Mouse (Mus musculus): Measurements from ENCODE around the gene Inpp5e. TPM values are rescaled to one million over a fixed set of nuclear protein-coding genes. Genes with fewer than 3 reads are reported as not detected.

Gene Inpp5e
- polyA plus RNA-seq, 1 experiment = 17.1 TPM

DNA sequence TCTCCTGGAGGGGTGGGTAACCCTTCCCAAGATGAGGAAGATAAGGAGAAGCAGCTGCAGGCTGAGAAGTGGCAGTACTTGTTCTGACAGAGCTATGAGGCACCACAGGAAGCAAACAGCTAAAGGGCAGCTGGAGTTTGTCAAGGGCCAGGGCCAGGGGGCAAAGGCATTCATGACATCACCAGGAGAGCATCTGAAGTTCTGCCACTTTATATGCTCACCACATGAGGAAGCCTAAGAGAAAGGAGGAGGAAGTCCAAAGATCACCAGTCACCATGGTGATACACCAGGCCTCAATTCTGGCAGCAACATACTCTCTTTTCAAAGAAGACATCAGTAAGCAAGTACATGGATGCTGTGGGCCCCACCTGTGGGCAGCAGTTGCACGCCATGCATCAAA lies 14.1 kb upstream of the Inpp5e start:
- no peak overlapping the region for H3K4me3 ChIP-seq (ENCODE audit: insufficient read depth, low read length)
- no peak for TF ChIP-seq POLR2A (IDR thresholded peaks at IDR 0.05; ENCODE audit: low read depth, low read length)
- no peak for TF ChIP-seq CTCF (IDR thresholded peaks at IDR 0.05; ENCODE audit: borderline replicate concordance, insufficient read depth, low read length)

DNA sequence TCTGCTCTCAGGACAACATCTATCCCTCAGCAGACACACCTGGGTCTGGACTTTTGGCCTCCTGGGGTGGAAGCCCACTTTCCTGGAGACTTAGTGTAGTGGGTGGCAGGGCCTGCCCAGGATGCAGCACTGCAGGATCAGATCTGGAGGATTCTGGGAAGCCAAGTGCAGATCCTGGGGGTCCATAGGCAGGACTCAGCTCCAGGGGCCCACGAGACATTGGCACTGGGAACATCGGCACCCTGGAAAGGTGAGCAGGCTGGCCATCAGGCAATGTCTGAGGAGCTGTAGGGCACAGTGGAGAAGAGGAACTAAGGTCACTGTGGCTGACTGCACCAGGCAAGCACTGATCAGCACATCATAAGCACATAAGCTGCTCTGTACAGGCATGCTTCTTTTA lies 13.0 kb upstream of the Inpp5e start:
- TF ChIP-seq POLR2A (IDR thresholded peaks at IDR 0.05; ENCODE audit: low read depth, low read length) (no peak), CTCF (IDR thresholded peaks at IDR 0.05; ENCODE audit: borderline replicate concordance, insufficient read depth, low read length) (no peak)
- no peak overlapping the region for H3K4me3 ChIP-seq (ENCODE audit: insufficient read depth, low read length)
- no peaks in the 10 kb centered on the region for H3K4me1 ChIP-seq (ENCODE audit: control insufficient read depth, insufficient read depth, low read length)
- H3K27ac ChIP-seq (ENCODE audit: insufficient read depth, low read length) = no peak overlapping the region

More for the DNA sequence above, 14.1 kb upstream of the Inpp5e start:
- H3K4me1 ChIP-seq (ENCODE audit: control insufficient read depth, insufficient read depth, low read length) = no peaks in the 10 kb centered on the region
- H3K27ac ChIP-seq (ENCODE audit: insufficient read depth, low read length) = no peak overlapping the region

DNA sequence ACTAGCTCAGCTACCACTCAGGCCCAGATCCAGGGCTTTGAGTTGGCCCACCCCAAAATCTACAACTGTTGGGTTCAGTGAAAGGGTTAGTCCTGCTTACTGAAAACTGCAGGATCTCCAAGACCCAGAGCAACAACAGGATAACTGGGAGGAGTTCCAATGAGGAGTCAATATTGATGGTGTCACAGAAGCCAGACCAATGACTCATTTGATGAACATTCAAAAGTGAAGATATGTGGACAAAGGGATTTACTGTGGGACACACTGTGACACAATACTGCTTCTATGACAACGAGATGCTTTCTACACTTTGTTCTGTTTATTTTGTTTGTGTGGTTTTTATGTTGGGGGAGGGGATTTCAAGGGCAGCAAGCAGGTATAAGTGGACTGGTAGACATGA lies 9.1 kb upstream of the Inpp5e start:
- Histone ChIP-seq H3K27ac (ENCODE audit: insufficient read depth, low read length) (no peak overlapping the region), H3K4me1 (ENCODE audit: control insufficient read depth, insufficient read depth, low read length) (no peaks in the 10 kb centered on the region), H3K4me3 (ENCODE audit: insufficient read depth, low read length) (no peak overlapping the region)
- TF ChIP-seq POLR2A (IDR thresholded peaks at IDR 0.05; ENCODE audit: low read depth, low read length) = no peak
- no peak for TF ChIP-seq CTCF (IDR thresholded peaks at IDR 0.05; ENCODE audit: borderline replicate concordance, insufficient read depth, low read length)

DNA sequence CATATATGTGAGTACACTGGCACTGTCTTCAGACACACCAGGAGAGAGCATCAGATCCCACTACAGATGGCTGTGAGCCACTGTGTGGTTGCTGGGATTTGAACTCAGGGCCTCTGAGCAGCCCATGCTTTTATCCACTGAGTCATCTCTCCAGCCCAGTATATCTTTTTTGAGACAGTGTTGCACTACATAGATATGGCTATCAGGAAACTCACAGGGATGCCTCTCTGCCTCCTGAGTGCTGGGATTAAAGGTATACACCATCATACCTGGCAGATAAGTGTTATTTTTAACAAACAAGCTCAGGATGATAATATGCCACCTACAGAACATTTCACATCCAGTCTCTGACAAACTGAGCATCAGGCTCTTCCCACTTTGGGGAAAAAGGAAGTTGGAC lies 8.1 kb upstream of the Inpp5e start:
- TF ChIP-seq POLR2A (IDR thresholded peaks at IDR 0.05; ENCODE audit: low read depth, low read length) = no peak
- no peak for TF ChIP-seq CTCF (IDR thresholded peaks at IDR 0.05; ENCODE audit: borderline replicate concordance, insufficient read depth, low read length)
- H3K4me3 ChIP-seq (ENCODE audit: insufficient read depth, low read length) = no peak overlapping the region
- H3K4me1 ChIP-seq (ENCODE audit: control insufficient read depth, insufficient read depth, low read length) = no peaks in the 10 kb centered on the region
- H3K27ac ChIP-seq (ENCODE audit: insufficient read depth, low read length) = no peak overlapping the region

DNA sequence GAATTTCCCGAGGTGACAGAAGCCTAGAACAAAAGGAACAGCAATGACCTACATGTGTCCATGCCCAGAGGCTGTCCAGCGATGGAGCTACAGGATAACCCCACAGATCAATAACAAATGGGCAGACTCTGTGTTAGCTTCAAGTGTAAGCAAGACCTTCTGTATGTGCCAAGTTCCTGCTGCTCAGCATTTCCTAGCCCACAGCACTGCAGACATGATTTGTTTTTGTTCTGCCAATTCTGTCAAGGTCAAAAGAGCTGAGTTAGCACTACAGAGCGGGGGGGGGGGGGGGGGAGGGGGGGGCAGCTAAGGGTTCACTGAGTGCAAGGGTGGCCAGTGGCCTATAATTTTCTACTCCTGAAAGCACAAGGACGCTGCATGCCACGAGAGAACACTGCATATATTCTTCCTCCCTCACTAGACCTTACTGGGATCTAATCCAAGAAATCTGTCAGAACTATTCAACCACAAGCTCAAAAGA lies 2.0 kb upstream of the Inpp5e start:
- peaks cover 17% of the 10 kb centered on the region for H3K4me1 ChIP-seq (ENCODE audit: control insufficient read depth, insufficient read depth, low read length)
- peak overlapping the region; percentile 53; the same call in 1 of the 2 replicates for H3K27ac ChIP-seq (ENCODE audit: insufficient read depth, low read length)
- no peak for TF ChIP-seq CTCF (IDR thresholded peaks at IDR 0.05; ENCODE audit: borderline replicate concordance, insufficient read depth, low read length)
- no peak for TF ChIP-seq POLR2A (IDR thresholded peaks at IDR 0.05; ENCODE audit: low read depth, low read length)
- no peak overlapping the region for H3K4me3 ChIP-seq (ENCODE audit: insufficient read depth, low read length)

DNA sequence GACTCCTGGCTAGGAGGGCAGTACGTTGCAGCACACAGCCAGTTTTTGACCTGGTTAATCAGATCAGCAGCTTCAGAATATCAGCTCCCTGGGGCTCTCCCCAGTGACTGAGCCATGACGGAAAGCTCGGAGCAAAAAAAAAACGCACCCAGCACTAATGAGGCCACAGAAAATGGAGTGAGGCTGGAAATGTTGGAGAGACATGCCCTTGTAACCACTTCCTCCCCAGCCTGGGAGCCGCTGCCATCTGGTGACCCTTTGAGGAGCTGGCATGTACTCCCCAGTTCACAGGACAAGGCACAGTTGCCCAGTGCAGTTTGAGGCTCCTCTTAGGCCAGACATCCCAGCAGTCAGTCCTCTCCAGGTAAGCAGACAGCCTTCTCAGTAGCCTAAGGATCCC lies 1.1 kb upstream of the Inpp5e start:
- Histone ChIP-seq H3K4me3 (ENCODE audit: insufficient read depth, low read length) (no peak overlapping the region), H3K27ac (ENCODE audit: insufficient read depth, low read length) (no peak overlapping the region), H3K4me1 (ENCODE audit: control insufficient read depth, insufficient read depth, low read length) (peaks cover 17% of the 10 kb centered on the region)
- no peak for TF ChIP-seq CTCF (IDR thresholded peaks at IDR 0.05; ENCODE audit: borderline replicate concordance, insufficient read depth, low read length)
- TF ChIP-seq POLR2A (IDR thresholded peaks at IDR 0.05; ENCODE audit: low read depth, low read length) = no peak

DNA sequence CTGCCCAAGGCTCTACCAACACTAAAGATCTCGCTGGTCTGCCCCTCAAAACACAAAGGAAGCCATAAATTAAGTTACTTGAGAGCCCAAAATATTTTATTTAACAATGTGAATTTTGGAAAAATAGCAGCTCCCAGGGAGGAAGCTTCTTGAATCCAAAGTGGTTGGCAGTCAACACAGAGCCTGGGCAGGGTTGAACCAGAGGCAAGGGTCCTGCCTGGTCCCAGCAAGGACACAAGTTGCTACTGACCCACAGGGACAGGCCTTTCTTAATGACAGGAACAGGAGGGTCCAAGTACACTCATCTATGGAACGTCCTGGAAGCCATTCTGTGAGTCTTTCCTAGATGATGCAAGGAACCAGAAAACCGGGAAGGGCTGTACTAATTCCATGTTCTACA lies 359 bp upstream of the Inpp5e start:
- Histone ChIP-seq H3K27ac (ENCODE audit: insufficient read depth, low read length) (no peak overlapping the region), H3K4me1 (ENCODE audit: control insufficient read depth, insufficient read depth, low read length) (peaks cover 17% of the 10 kb centered on the region), H3K4me3 (ENCODE audit: insufficient read depth, low read length) (no peak overlapping the region)
- TF ChIP-seq POLR2A (IDR thresholded peaks at IDR 0.05; ENCODE audit: low read depth, low read length) (no peak), CTCF (IDR thresholded peaks at IDR 0.05; ENCODE audit: borderline replicate concordance, insufficient read depth, low read length) (no peak)

DNA sequence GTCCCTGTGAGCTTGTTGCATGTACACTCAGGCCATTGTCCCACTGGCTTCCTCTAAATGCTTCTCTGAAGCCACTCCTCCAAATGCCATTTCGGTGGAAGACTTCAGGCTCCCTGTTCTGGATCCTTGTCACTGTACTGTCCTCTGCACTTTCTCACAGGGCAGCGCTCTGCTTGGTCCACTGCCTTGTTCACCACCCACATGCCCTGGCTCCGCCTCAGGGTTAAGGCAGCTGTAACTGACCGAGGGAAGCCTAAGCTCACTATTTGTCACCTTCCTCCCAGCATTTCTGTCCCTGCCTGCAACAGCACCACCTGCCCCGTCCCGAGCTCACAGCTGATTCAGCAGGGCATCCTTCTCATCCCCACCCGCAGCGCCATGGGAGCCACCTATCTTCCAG lies 5.7 kb downstream of the Inpp5e start:
- no peak for TF ChIP-seq POLR2A (IDR thresholded peaks at IDR 0.05; ENCODE audit: low read depth, low read length)
- TF ChIP-seq CTCF (IDR thresholded peaks at IDR 0.05; ENCODE audit: borderline replicate concordance, insufficient read depth, low read length) = no peak
- H3K27ac ChIP-seq (ENCODE audit: insufficient read depth, low read length) = no peak overlapping the region

DNA sequence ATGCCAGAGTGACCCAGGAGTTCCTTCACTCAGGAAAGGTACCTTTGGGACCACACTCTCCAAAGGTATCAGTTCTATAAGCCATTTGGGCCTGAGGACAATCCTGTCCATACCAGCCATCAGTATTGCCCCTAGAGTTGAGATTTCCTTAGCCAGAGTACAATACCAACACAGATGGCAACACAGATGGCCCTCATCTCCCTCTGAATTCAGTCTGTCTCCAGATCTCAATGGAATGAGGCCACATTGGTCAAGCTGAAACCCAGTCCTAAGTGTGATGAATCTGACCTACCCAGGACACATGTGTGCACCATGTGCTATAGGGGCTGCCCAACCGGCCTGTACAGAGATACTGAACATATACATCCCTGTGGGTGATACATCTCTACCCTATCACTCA lies 6.7 kb downstream of the Inpp5e start:
- H3K4me1 ChIP-seq (ENCODE audit: control insufficient read depth, insufficient read depth, low read length) = peaks cover 5% of the 10 kb centered on the region
- no peak overlapping the region for H3K4me3 ChIP-seq (ENCODE audit: insufficient read depth, low read length)
- H3K27ac ChIP-seq (ENCODE audit: insufficient read depth, low read length) = no peak overlapping the region
- TF ChIP-seq POLR2A (IDR thresholded peaks at IDR 0.05; ENCODE audit: low read depth, low read length) (no peak), CTCF (IDR thresholded peaks at IDR 0.05; ENCODE audit: borderline replicate concordance, insufficient read depth, low read length) (no peak)

More for the DNA sequence above, 5.7 kb downstream of the Inpp5e start:
- no peak overlapping the region for H3K4me3 ChIP-seq (ENCODE audit: insufficient read depth, low read length)
- H3K4me1 ChIP-seq (ENCODE audit: control insufficient read depth, insufficient read depth, low read length) = peaks cover 12% of the 10 kb centered on the region

DNA sequence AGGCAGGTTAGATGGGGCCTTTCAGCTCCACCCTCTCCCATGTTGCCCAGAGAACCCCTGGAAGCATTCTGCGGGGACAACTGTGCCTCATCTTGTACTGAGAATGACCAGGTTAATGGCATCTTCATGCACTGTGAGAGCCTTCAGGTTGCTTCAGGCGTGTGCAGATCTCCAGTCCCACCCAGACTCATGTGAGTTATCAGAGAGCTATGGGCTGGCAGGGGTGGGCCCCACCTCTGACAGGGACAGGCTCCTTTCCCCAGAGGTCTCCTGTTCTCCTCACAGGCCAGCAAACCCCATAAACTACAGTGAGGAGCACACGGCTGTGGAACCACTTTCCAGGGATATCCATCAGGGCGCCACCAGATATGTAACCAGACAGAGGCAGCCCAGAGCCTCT lies 8.0 kb downstream of the Inpp5e start:
- H3K27ac ChIP-seq (ENCODE audit: insufficient read depth, low read length) = no peak overlapping the region
- H3K4me1 ChIP-seq (ENCODE audit: control insufficient read depth, insufficient read depth, low read length) = no peaks in the 10 kb centered on the region
- TF ChIP-seq CTCF (IDR thresholded peaks at IDR 0.05; ENCODE audit: borderline replicate concordance, insufficient read depth, low read length) (no peak), POLR2A (IDR thresholded peaks at IDR 0.05; ENCODE audit: low read depth, low read length) (no peak)
- no peak overlapping the region for H3K4me3 ChIP-seq (ENCODE audit: insufficient read depth, low read length)

DNA sequence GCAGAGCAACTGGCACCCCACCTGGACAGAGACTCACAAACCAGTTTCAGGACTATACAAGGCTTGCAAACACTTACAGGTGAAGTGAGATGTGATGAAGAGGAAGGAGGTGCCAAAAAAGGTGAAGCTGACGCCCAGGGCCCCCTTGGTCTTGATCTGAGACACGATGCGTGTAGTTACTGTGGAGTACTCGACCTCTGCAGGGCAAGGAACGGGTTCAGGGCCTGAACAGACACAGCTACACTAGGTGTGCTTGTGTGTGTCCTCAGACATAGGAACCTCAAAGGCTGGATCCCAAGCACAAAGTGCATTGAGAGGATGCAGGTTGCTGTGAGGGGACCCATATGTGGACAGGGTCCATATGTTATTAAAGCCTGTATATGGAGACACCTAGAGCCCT lies 8.7 kb downstream of the Inpp5e start:
- TF ChIP-seq POLR2A (IDR thresholded peaks at IDR 0.05; ENCODE audit: low read depth, low read length) (no peak), CTCF (IDR thresholded peaks at IDR 0.05; ENCODE audit: borderline replicate concordance, insufficient read depth, low read length) (no peak)
- no peak overlapping the region for H3K27ac ChIP-seq (ENCODE audit: insufficient read depth, low read length)
- no peaks in the 10 kb centered on the region for H3K4me1 ChIP-seq (ENCODE audit: control insufficient read depth, insufficient read depth, low read length)
- no peak overlapping the region for H3K4me3 ChIP-seq (ENCODE audit: insufficient read depth, low read length)

All from embryonic fibroblast, embryonic 13.5 days (primary cell).